Mouse (Mus musculus): ENCODE measurements around the gene Man1a2.

Man1a2 gene

GRCm38 (mm10) chr3:100684234-100684975, 898 bp downstream of the Man1a2 start:
- DNase-seq: no peak

DNA sequence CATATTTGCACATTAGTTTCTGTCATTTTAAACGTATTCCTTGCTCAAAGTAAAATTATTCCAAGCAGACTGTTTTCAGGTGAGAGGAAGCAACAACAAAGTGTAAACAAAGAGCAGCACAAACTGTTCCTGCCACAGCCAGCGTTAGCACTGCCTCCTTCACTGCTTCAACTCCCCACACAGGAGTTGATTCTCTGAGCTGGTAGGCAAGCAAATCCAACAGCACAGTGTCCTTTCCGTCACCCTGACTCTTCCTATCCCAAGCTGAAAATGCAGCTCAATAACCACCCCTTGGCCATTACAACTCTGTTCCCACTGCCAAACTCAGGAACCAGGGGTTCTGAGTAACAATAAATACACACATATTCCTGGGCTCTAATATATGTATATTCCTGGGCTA, 2.5 kb downstream of the Man1a2 start:
- no peak for DNase-seq

DNA sequence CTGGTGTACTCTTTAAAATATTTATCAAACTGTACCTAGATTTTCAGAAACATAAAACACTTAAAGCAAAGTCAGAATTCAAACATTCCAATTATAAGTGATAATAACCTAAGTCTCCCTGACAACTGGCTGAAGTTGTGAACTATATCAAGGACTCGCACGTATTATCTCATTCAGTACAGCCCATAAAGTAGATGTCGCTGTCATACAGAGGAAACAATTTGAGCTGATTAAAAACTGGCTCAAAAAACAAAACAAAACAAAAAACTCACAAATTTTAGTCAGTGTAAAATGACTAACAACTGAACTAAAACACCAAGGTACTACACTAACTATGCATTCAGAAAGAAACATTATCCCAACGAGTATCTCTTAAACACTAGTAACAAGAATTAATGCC, 3.0 kb downstream of the Man1a2 start:
- DNase-seq: no peak

DNA sequence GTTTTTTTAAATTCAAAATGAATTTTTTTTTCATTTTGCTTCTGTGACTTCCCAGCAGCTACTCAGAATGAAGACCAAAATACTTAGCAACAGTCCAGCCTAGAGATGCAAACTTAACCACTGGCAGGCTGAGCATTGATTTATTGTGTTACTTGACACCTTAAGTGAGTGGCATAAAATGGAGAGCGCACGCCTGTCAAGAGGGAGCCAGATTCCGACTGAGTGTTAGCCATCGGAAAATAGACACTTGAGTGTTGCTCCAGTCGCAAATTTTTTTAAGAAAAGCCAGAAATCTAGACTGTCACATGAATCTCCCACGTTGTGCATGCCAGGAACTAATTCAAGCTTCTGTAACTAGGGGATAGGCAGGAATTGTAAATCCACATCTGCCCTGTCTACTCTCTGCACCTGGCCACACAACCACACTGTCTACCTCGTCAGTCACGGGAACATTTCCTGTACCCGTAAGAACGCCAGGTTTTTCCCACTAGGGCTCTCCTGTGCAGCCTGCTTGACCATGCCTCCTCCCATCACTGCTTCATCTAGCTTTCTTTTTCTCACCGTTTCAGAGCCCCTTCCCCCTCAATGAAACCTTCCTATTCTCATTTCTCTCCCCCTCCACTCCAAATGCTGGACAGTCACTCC, 3.7 kb downstream of the Man1a2 start:
- no peak for DNase-seq

GRCm38 (mm10) chr3:100680226-100680625, 5.1 kb downstream of the Man1a2 start:
- DNase-seq: no peak

GRCm38 (mm10) chr3:100678951-100679570, 6.2 kb downstream of the Man1a2 start:
- no peak for DNase-seq

GRCm38 (mm10) chr3:100675146-100675545, 10.2 kb downstream of the Man1a2 start:
- DNase-seq: no peak

- DNase-seq: no peak
These were observed 14.9 kb downstream of the Man1a2 start for GRCm38 (mm10) chr3:100670412-100670811.

GRCm38 (mm10) chr3:100653291-100653690, 32.0 kb downstream of the Man1a2 start:
- DNase-seq: no peak

DNA sequence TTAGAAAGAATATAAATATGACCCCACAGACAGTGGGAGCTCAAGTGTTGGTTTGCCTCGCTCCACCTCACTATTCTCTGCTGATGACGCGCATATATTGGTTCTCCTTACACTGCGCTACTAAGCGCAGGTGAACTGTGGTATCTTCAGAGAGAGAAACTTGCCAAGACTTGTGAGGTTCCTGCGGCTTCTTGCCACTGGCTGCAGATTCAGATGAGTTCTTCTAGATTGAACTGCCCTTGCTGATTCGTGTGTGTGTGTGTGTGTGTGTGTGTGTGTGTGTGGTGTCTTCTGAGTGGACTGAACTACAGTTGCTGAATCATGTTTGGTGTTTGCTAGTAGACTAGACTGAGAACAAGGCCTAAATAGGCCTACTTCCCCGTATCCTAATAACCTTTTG, 43.7 kb downstream of the Man1a2 start:
- no peak for DNase-seq

GRCm38 (mm10) chr3:100636255-100636654, 49.0 kb downstream of the Man1a2 start:
- DNase-seq: no peak

GRCm38 (mm10) chr3:100634821-100635220, 50.5 kb downstream of the Man1a2 start:
- DNase-seq: no peak

GRCm38 (mm10) chr3:100618511-100618910, 66.8 kb downstream of the Man1a2 start:
- DNase-seq: peak; percentile 47

DNA sequence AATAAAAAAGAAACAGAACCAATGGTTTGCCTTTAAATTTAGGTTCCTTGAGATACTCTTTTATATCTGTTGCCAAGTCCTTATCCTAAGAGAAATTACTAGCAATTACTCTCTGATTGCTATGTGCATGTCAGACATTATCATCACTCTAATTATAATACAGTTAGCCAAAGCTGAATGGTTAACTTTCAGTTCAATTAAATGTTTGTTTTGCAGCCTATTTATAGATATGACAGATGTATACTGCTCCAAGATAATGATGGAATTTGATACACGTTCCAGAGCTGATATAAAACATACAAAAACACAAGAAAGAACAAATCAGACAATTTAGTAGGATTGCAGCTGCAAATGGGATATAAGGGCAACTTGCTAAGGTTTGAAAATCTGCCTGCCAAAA, 74.4 kb downstream of the Man1a2 start:
- no peak for DNase-seq

DNA sequence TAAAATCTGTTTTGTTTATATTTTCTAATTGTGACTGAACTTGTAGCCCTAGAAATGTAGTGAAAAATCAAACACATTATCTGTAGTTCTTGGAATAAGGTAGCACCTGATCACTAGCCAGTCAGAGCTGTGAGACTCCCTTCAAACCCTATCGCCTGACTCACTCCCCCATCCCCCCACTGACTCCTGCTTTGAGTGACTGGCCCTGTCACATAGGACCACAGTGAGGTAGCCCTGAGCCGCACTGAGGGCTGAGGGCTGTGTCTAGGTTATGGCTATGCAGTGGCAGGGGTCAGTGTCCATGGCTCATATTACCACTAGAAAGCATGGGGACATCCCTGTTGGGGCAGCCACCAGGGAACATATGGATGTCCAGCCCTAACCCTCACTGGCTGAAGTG, 80.8 kb downstream of the Man1a2 start:
- no peak for DNase-seq

GRCm38 (mm10) chr3:100599265-100599820, 86.0 kb downstream of the Man1a2 start:
- DNase-seq: no peak

- no peak for DNase-seq
These were observed 94.2 kb downstream of the Man1a2 start for GRCm38 (mm10) chr3:100591053-100591452.

DNA sequence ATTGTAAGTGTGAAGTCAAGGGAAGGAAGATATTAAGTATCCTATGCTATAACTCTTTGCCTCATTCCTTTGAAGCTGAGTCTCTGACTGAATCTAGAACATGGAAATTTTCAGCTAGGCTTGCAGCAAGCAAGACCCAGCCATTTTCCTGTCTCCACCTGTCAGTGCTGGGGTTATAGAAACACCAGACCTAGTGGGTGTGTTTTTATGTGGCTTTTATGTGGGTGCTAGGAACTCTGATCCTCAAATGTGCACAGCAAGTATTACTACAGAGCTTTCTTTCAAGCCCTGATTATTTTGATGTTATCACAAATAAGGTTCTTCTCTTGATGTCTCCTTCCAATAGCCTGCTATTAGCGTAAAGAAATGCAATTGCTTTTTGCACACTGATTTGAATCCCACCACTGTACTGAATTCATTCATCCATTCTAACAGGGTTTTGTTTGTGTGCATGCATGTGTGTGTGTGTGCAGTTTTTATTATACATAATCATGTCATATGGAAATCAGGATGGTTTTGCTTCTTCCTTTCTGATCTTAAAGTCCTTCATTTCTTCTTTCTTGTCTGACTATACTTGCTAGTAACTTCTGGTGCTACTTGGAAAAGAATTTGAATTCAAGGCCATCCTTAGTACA, 102.5 kb downstream of the Man1a2 start:
- DNase-seq: no peak

GRCm38 (mm10) chr3:100572571-100573183, 112.6 kb downstream of the Man1a2 start:
- no peak for DNase-seq

DNA sequence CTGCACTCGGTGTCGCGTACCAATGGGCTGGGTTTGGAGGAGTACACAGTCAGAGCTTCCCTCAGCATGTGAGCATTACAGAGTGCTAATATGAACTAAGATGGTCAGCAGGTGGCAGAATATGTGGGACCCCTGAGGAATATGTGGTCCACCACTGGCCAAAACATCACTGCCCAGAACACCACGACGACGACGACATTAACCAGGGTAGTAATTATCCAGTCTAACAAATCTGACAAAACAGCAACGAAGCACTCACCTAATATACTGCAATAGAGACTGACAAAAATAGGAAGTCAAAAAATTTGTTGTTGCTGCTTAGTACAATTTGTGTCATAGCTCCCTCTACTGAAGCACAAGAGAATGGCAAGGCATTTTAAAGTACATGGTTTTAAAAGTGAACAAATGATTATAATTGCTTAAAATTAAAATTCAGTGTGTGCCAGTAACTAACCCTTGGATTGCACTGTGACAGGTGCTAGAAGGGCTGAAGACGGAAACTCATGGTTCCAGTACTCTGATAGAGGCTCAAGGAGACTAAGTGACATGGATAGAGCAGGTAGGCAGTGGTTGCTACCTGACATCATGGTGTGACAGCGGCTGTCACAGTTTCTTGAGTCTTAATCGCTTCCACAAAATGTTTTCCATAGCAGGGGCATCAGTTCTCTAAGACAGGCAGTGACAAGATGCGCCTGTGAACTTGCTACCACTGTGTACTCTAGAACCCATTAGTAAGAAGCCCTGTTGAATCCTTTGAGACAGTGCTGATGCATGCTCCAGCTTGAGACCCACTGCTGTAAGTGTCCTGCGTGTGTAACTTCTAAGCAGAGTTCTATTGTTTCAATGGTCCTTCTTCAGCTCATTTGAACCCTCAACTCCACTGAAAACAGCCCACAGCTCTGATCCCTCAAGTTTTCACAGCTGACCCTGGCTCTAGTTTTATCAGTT, 116.6 kb downstream of the Man1a2 start:
- no peak for DNase-seq

DNA sequence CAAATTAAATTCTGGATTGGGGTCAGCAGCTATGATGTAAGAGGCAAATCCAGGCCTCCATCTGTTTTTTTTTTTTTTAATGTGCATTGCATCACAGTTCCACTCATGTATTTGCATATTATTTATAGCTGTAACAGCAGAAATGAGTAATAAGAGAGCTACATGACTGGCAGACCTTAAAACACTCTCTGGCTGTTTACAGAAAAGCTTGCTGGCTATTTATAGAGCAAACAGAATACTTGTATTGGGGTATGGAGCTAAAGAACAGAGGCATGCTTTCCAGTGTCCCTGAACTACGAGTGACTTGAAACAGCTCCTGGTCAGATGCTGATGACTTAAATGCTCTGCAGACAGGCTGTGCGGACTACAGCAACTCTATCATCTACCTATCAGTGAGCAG, 121.7 kb downstream of the Man1a2 start:
- no peak for DNase-seq

DNA sequence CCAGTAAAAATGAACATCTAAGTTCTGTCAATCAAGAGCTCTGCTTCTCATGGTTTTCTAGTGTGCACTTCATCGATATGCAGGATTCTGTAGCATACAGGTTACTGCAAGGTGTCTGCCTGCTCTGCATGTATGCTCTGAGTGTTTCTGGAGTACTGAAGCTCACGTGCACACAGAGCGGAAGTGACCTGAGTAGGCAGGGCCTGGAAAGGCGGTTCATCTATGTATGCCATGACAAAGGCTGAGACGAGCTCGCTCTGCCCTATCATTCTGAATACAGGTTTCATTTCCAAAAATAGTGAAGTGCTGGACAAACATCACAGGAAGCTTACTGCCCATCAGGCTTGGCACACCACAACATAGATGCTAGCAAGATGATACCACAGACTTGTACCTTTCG, 122.8 kb downstream of the Man1a2 start:
- DNase-seq: no peak
